Comparison of ENCODE assay signal across 25 mouse cellular contexts in genomic region chr3:89540371-89540743, GRCm38 (mm10). TPM values are rescaled to one million over a fixed set of nuclear protein-coding genes. Genes with fewer than 3 reads are reported as not detected.
DNase-seq lines count a peak whose midpoint lies in the region; ATAC-seq and TF ChIP-seq lines count a peak whose summit lies in the region.
"Had no signal": no experiment of that assay in that cellular context is flagged by ENCODE, and none has a peak within 500 bp of the region (broad histone marks: within the 10 kb centered on the region; RNA-seq: fewer than 3 reads in every experiment).

No protein-coding gene starts in this region.

- H3K27ac ChIP-seq in forebrain, embryonic 14.5 days (ENCODE audit: low read depth, low read length), result peak overlapping the region; percentile 90
- no peak overlapping the region for H3K27ac ChIP-seq in forebrain, embryonic 10.5 days
- H3K27ac ChIP-seq in hindbrain, embryonic 14.5 days, result 0 out of 2 replicates have a peak overlapping the region, but pooled peaks have one; percentile 32
- no peak overlapping the region for H3K27ac ChIP-seq in hindbrain, embryonic 11.5 days (ENCODE audit: low read depth, low read length)
- 0 out of 2 replicates have a peak overlapping the region, but pooled peaks have one; percentile 5 for H3K27ac ChIP-seq in midbrain, embryonic 14.5 days (replicated peaks; ENCODE audit: low read depth, low read length)
- H3K27ac ChIP-seq in midbrain, embryonic 16.5 days (ENCODE audit: low read length), result no peak overlapping the region
- H3K27ac ChIP-seq in left cerebral cortex, adult 2 months, result no peak overlapping the region
- H3K27ac ChIP-seq: kidney, embryonic 15.5 days; liver, embryonic 14.5 days; macrophage; midbrain, embryonic 15.5 days; neural tube, embryonic 12.5 days had no signal

- no peaks in the 10 kb centered on the region for H3K36me3 ChIP-seq in forebrain, embryonic 14.5 days (ENCODE audit: control insufficient read depth, insufficient read depth, low read length)
- no peaks in the 10 kb centered on the region for H3K36me3 ChIP-seq in forebrain, embryonic 10.5 days (replicated peaks)
- H3K36me3 ChIP-seq in hindbrain, embryonic 14.5 days (replicated peaks; ENCODE audit: control insufficient read depth, insufficient read depth), result no peaks in the 10 kb centered on the region
- H3K36me3 ChIP-seq in hindbrain, embryonic 11.5 days (ENCODE audit: control insufficient read depth, insufficient read depth, low read length), result no peaks in the 10 kb centered on the region
- H3K36me3 ChIP-seq in midbrain, embryonic 14.5 days (ENCODE audit: control insufficient read depth, insufficient read depth, low read length), result no peaks in the 10 kb centered on the region
- no peaks in the 10 kb centered on the region for H3K36me3 ChIP-seq in midbrain, embryonic 16.5 days (ENCODE audit: control insufficient read depth, insufficient read depth, low read length)
- H3K36me3 ChIP-seq: kidney, embryonic 15.5 days; midbrain, embryonic 15.5 days; neural tube, embryonic 12.5 days had no signal

- H3K4me3 ChIP-seq in forebrain, embryonic 14.5 days (ENCODE audit: low read depth, low read length), result no peak overlapping the region
- no peak overlapping the region for H3K4me3 ChIP-seq in forebrain, embryonic 10.5 days
- H3K4me3 ChIP-seq in hindbrain, embryonic 14.5 days (replicated peaks; ENCODE audit: low read length), result no peak overlapping the region
- H3K4me3 ChIP-seq in hindbrain, embryonic 11.5 days (ENCODE audit: low read depth, low read length), result no peak overlapping the region
- no peak overlapping the region for H3K4me3 ChIP-seq in midbrain, embryonic 14.5 days (replicated peaks; ENCODE audit: low read depth, low read length)
- no peak overlapping the region for H3K4me3 ChIP-seq in midbrain, embryonic 16.5 days (ENCODE audit: low read depth, low read length)
- H3K4me3 ChIP-seq in left cerebral cortex, adult 2 months, result no peak overlapping the region
- H3K4me3 ChIP-seq: kidney, embryonic 15.5 days; midbrain, embryonic 15.5 days; myocyte; neural tube, embryonic 12.5 days had no signal

- intact Hi-C loops in left cerebral cortex, adult 2 months (cut with DNase I), result no loop called here

- no peak overlapping the region for H3K9ac ChIP-seq in forebrain, embryonic 14.5 days (ENCODE audit: low read length)
- H3K9ac ChIP-seq in hindbrain, embryonic 14.5 days, result no peak overlapping the region
- no peak overlapping the region for H3K9ac ChIP-seq in hindbrain, embryonic 11.5 days (ENCODE audit: low read depth, low read length)
- no peak overlapping the region for H3K9ac ChIP-seq in midbrain, embryonic 14.5 days (replicated peaks; ENCODE audit: low read length)
- no peak overlapping the region for H3K9ac ChIP-seq in midbrain, embryonic 16.5 days (ENCODE audit: low read depth, low read length)
- H3K9ac ChIP-seq: kidney, embryonic 15.5 days; liver, embryonic 14.5 days; midbrain, embryonic 15.5 days; neural tube, embryonic 12.5 days had no signal

- no peaks in the 10 kb centered on the region for H3K27me3 ChIP-seq in forebrain, embryonic 14.5 days (replicated peaks; ENCODE audit: control insufficient read depth, insufficient read depth, low read length)
- H3K27me3 ChIP-seq in forebrain, embryonic 10.5 days (ENCODE audit: poor library complexity, severe bottlenecking), result no peaks in the 10 kb centered on the region
- H3K27me3 ChIP-seq in hindbrain, embryonic 14.5 days (ENCODE audit: control insufficient read depth, insufficient read depth, low read length), result no peaks in the 10 kb centered on the region
- H3K27me3 ChIP-seq in hindbrain, embryonic 11.5 days (ENCODE audit: control insufficient read depth, insufficient read depth, low read length), result no peaks in the 10 kb centered on the region
- H3K27me3 ChIP-seq in midbrain, embryonic 14.5 days (ENCODE audit: control insufficient read depth, insufficient read depth, low read length), result no peaks in the 10 kb centered on the region
- no peaks in the 10 kb centered on the region for H3K27me3 ChIP-seq in midbrain, embryonic 16.5 days (ENCODE audit: control insufficient read depth, insufficient read depth, low read depth, low read length)
- H3K27me3 ChIP-seq: kidney, embryonic 15.5 days; midbrain, embryonic 15.5 days; neural tube, embryonic 12.5 days had no signal

- no peak for TF ChIP-seq CTCF in left cerebral cortex, adult 2 months (IDR thresholded peaks at IDR 0.05)

- H3K4me2 ChIP-seq in forebrain, embryonic 14.5 days (ENCODE audit: low read length), result no peak overlapping the region
- H3K4me2 ChIP-seq in hindbrain, embryonic 14.5 days (replicated peaks), result no peak overlapping the region
- no peak overlapping the region for H3K4me2 ChIP-seq in hindbrain, embryonic 11.5 days (replicated peaks; ENCODE audit: low read depth, low read length)
- H3K4me2 ChIP-seq in midbrain, embryonic 14.5 days (ENCODE audit: low read length), result no peak overlapping the region
- no peak overlapping the region for H3K4me2 ChIP-seq in midbrain, embryonic 16.5 days (ENCODE audit: low read length)
- H3K4me2 ChIP-seq: kidney, embryonic 15.5 days; midbrain, embryonic 15.5 days; neural tube, embryonic 12.5 days had no signal

- DNase-seq in forebrain, embryonic 14.5 days (ENCODE audit: low spot score), result no peak
- no peak for DNase-seq in forebrain, embryonic 10.5 days (ENCODE audit: extremely low spot score, low spot score)
- no peak for DNase-seq in hindbrain, embryonic 14.5 days (ENCODE audit: low spot score)
- DNase-seq in hindbrain, embryonic 11.5 days (ENCODE audit: low spot score), result no peak
- DNase-seq in midbrain, embryonic 14.5 days, result no peak
- DNase-seq in left cerebral cortex, adult 2 months (ENCODE audit: extremely low spot score in 1 of 2, low spot score in 2 of 2), result no peak
- DNase-seq: adrenal gland, adult 2 months; kidney, adult 11 months; kidney, postnatal 25 days; liver; lung, adult 2 months; lung, postnatal 10 days; thymus, adult 2 months; thymus, postnatal 36 days had no signal

- no peaks in the 10 kb centered on the region for H3K9me3 ChIP-seq in forebrain, embryonic 14.5 days (replicated peaks; ENCODE audit: control insufficient read depth, low read length)
- H3K9me3 ChIP-seq in forebrain, embryonic 10.5 days, result no peaks in the 10 kb centered on the region
- no peaks in the 10 kb centered on the region for H3K9me3 ChIP-seq in hindbrain, embryonic 14.5 days (ENCODE audit: control insufficient read depth, low read length)
- no peaks in the 10 kb centered on the region for H3K9me3 ChIP-seq in hindbrain, embryonic 11.5 days (ENCODE audit: control insufficient read depth, low read length)
- H3K9me3 ChIP-seq in midbrain, embryonic 14.5 days (ENCODE audit: control insufficient read depth, low read length), result no peaks in the 10 kb centered on the region
- H3K9me3 ChIP-seq in midbrain, embryonic 16.5 days (replicated peaks; ENCODE audit: control insufficient read depth, low read length, poor library complexity, severe bottlenecking), result no peaks in the 10 kb centered on the region
- H3K9me3 ChIP-seq: kidney, embryonic 15.5 days; midbrain, embryonic 15.5 days; neural tube, embryonic 12.5 days had no signal

- no peak; the same call in 1 of the 2 replicates for ATAC-seq in forebrain, embryonic 14.5 days
- ATAC-seq in hindbrain, embryonic 14.5 days (ENCODE audit: low FRiP score), result no peak
- ATAC-seq in hindbrain, embryonic 11.5 days (ENCODE audit: low FRiP score), result no peak
- no peak for ATAC-seq in midbrain, embryonic 14.5 days (ENCODE audit: low FRiP score, low TSS enrichment)
- ATAC-seq in midbrain, embryonic 16.5 days, result no peak
- peak; percentile 42; the same call in 1 of the 2 replicates for ATAC-seq in megakaryocyte progenitor cell, adult 5-6 weeks (replicated peaks; ENCODE audit: poor library complexity)
- ATAC-seq: activated CD4-positive, CD25-positive, alpha-beta regulatory T cell, adult 4 months; inflammation-experienced regulatory T-cells, adult 6 months had no signal

- peaks cover 23% of the 10 kb centered on the region; the same call in 1 of the 2 replicates for H3K4me1 ChIP-seq in forebrain, embryonic 14.5 days (ENCODE audit: control insufficient read depth, insufficient read depth, low read length)
- H3K4me1 ChIP-seq in forebrain, embryonic 10.5 days, result peaks cover 4% of the 10 kb centered on the region; the same call in 1 of the 2 replicates
- peaks cover 9% of the 10 kb centered on the region for H3K4me1 ChIP-seq in hindbrain, embryonic 14.5 days (replicated peaks; ENCODE audit: control insufficient read depth, insufficient read depth, low read length)
- H3K4me1 ChIP-seq in hindbrain, embryonic 11.5 days (replicated peaks; ENCODE audit: control insufficient read depth, insufficient read depth, low read length), result no peaks in the 10 kb centered on the region
- H3K4me1 ChIP-seq in midbrain, embryonic 14.5 days (ENCODE audit: control insufficient read depth, insufficient read depth, low read length), result no peaks in the 10 kb centered on the region
- H3K4me1 ChIP-seq in midbrain, embryonic 16.5 days (ENCODE audit: control insufficient read depth, insufficient read depth, low read length), result peaks cover 1% of the 10 kb centered on the region; the same call in 1 of the 2 replicates
- H3K4me1 ChIP-seq: kidney, embryonic 15.5 days; neural tube, embryonic 12.5 days had no signal

- WGBS in forebrain, embryonic 14.5 days, result 77% methylated on average over 6 of the region's 6 CpGs
- 90% methylated on average over 6 of the region's 6 CpGs for WGBS in forebrain, embryonic 10.5 days
- 85% methylated on average over 6 of the region's 6 CpGs for WGBS in hindbrain, embryonic 14.5 days
- 86% methylated on average over 6 of the region's 6 CpGs for WGBS in hindbrain, embryonic 11.5 days
- WGBS in midbrain, embryonic 14.5 days, result 91% methylated on average over 6 of the region's 6 CpGs
- 80% methylated on average over 6 of the region's 6 CpGs for WGBS in midbrain, embryonic 16.5 days

RNA-seq across cellular contexts. Expression of gene Kcnn3, which starts 20.4 kb away (rescaled TPM):
- 4.8 and 6.1 TPM in 2 replicates for polyA plus RNA-seq in forebrain, embryonic 14.5 days (2014; fragmentation: Nextera tagmentation; extraction: Ambion mirVana)
- 0.81 and 0.92 TPM in 2 replicates for polyA plus RNA-seq in forebrain, embryonic 10.5 days (2016; fragmentation: Nextera tagmentation; extraction: Ambion mirVana)
- 7.3 and 7.7 TPM in 2 replicates for polyA plus RNA-seq in hindbrain, embryonic 14.5 days (2014; fragmentation: Nextera tagmentation; extraction: Ambion mirVana)
- 1.5 and 2.9 TPM in 2 replicates for polyA plus RNA-seq in hindbrain, embryonic 11.5 days (2014; fragmentation: Nextera tagmentation; extraction: Ambion mirVana)
- 5.3 and 6.4 TPM in 2 replicates for polyA plus RNA-seq in midbrain, embryonic 14.5 days (2014; fragmentation: Nextera tagmentation; extraction: Ambion mirVana)
- polyA plus RNA-seq in midbrain, embryonic 16.5 days (2015; fragmentation: Nextera tagmentation; extraction: Ambion mirVana), result 9.2 and 10.0 TPM in 2 replicates
- total RNA-seq in megakaryocyte progenitor cell, adult 5-6 weeks (2015), result not detected in 2 replicates
- 0.03 TPM in 1 of 2 replicates, not detected in the other for total RNA-seq in megakaryocyte progenitor cell, adult 5-6 weeks (2017)
- 10 to 100 TPM; 18.2 to 27.3 TPM for total RNA-seq in left cerebral cortex, adult 2 months (2021)
- total RNA-seq: hematopoietic stem cell, adult 5-6 weeks had no signal
- polyA plus RNA-seq: activated CD4-positive, CD25-positive, alpha-beta regulatory T cell, adult 4 months; inflammation-experienced regulatory T-cells, adult 6 months had no signal

Comparison
In these comparisons a context has a peak if more than half of its experiments do, and no peak if none do; other contexts are left out.
1. H3K27ac ChIP-seq: peak in forebrain, embryonic 14.5 days (single experiment), hindbrain, embryonic 14.5 days (single experiment) and midbrain, embryonic 14.5 days (single experiment); none in forebrain, embryonic 10.5 days (single experiment), hindbrain, embryonic 11.5 days (single experiment), midbrain, embryonic 16.5 days (single experiment) and left cerebral cortex, adult 2 months (single experiment).